Mouse (Mus musculus) spleen, adult 2 months (tissue): ENCODE measurements around the gene Rps27l.

Experiments
- CTCF ChIP-seq: fragments of 200-500 bp; IDR thresholded peaks from 2 replicates; pipeline ENCODE4 v1.5.1; 2011; ENCODE audit warnings: mild to moderate bottlenecking, inconsistent platforms; ENCODE audit not compliant: insufficient read depth, insufficient read length, insufficient replicate concordance; ENCODE audit errors: extremely low read depth
- POLR2A ChIP-seq: fragments of 200-500 bp; IDR thresholded peaks from 2 replicates; pipeline ENCODE4 v1.6.1; 2011; ENCODE audit warnings: low read depth, low read length, inconsistent platforms

DNA sequence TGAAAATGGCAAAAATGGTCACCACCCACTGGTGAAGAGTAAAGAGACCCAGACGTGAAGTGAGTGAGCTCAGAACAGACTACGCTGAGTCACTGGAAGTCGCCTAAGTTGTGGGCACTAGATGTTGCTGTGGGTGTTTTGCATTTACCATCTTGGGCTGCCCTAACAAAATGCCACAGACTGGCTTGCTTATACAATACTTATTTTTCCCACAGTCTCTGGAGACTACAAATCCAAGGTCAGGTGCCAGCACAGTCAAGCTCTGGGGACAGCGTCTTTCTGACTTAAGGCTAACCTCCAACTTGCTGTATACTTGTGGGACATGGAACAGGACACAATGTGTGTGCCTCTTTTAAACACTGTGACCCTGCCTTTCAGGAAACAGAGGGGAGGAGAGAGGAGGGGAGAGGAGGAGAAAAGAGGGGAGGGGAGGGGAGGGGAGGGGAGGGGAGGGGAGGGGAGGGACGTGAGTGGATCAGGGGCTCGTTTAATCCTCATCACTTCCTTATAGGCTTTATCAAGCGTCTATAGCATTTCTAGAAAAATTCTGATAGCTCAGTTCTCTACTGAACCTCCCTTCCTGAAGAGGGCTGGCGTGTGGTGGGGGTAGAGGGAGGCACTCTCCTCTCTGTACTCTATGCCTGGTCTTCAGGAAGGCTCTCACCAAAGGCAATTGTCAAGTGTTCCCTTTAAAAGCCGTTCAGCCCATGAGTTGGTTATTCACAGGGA, 45.3 kb downstream of the Rps27l start:
- no peak for TF ChIP-seq POLR2A
- TF ChIP-seq CTCF = no peak
